25 mouse cellular contexts compared by ENCODE assay signal in the genomic region with DNA sequence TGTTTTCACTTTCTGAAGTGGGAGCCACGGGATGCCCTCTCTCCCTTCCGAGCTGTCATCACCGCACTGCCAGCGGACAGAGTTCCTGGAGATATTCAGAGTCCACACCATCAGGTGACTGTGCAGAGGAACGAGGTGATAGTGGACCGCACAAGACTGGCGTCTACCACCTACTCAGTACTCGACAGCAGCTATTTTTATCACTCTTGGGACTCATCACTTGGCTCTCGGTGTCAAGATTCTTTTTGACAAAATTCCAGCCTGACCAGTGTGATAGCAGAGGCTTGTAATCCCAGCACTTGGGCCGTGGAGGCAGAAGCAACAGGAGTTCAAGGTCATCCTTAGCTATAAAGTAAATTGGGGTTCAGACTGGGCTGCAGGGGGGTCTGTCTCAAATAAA. TPM values are rescaled to one million over a fixed set of nuclear protein-coding genes. Genes with fewer than 3 reads are reported as not detected.
DNase-seq lines count a peak whose midpoint lies in the region; ATAC-seq and TF ChIP-seq lines count a peak whose summit lies in the region.
"Had no signal": no experiment of that assay in that cellular context is flagged by ENCODE, and none has a peak within 500 bp of the region (broad histone marks: within the 10 kb centered on the region; RNA-seq: fewer than 3 reads in every experiment).

No protein-coding gene starts in this region.

- H3K9ac ChIP-seq in heart, embryonic 12.5 days = no peak overlapping the region
- no peak overlapping the region for H3K9ac ChIP-seq in heart, embryonic 15.5 days
- H3K9ac ChIP-seq: forebrain, embryonic 13.5 days; hindbrain, embryonic 13.5 days; intestine, embryonic 15.5 days; kidney, embryonic 15.5 days had no signal

- DNase-seq in gastrocnemius, adult 2 months = peak; percentile 36
- DNase-seq in gastrocnemius, postnatal 36 days = no peak
- no peak for DNase-seq in heart, postnatal 4 days
- DNase-seq in heart, postnatal 25 days (ENCODE audit: low spot score) = no peak
- peak; percentile 69 for DNase-seq in skeletal muscle tissue, adult 2 months (ENCODE audit: low read depth, low spot score)
- DNase-seq: adrenal gland, postnatal 10 days; adrenal gland, postnatal 36 days; B cell, adult 2 months; cerebellum, adult 18-20 months; cerebellum, adult 9-10 months; cerebellum, postnatal 14 days; kidney, adult 11 months; kidney, adult 8-10 months had no signal

- peaks cover 7% of the 10 kb centered on the region; the same call in 1 of the 2 replicates for H3K36me3 ChIP-seq in heart, embryonic 12.5 days
- H3K36me3 ChIP-seq in heart, embryonic 15.5 days = no peaks in the 10 kb centered on the region
- H3K36me3 ChIP-seq: G1E; hindbrain, embryonic 10.5 days; hindbrain, embryonic 13.5 days; intestine, embryonic 15.5 days; kidney, embryonic 15.5 days had no signal

- no peak for TF ChIP-seq CTCF in gastrocnemius, adult 2 months (IDR thresholded peaks at IDR 0.05)

- H3K27ac ChIP-seq in gastrocnemius, adult 2 months = peak overlapping the region; percentile 31
- H3K27ac ChIP-seq in heart, embryonic 12.5 days (ENCODE audit: poor library complexity, severe bottlenecking) = peak overlapping the region; percentile 65
- H3K27ac ChIP-seq in heart, embryonic 15.5 days = peak overlapping the region; percentile 51
- H3K27ac ChIP-seq: forebrain, embryonic 10.5 days; forebrain, embryonic 13.5 days; hindbrain, embryonic 10.5 days; hindbrain, embryonic 13.5 days; intestine, embryonic 15.5 days; kidney, embryonic 15.5 days had no signal

- peaks cover 67% of the 10 kb centered on the region for H3K4me1 ChIP-seq in heart, embryonic 12.5 days (replicated peaks)
- H3K4me1 ChIP-seq in heart, embryonic 15.5 days (replicated peaks) = peaks cover 33% of the 10 kb centered on the region

- 40% methylated on average over 10 of the region's 10 CpGs for WGBS in heart, embryonic 12.5 days
- 40% methylated on average over 10 of the region's 10 CpGs for WGBS in heart, embryonic 15.5 days

- intact Hi-C loops in gastrocnemius, adult 2 months (cut with DNase I) = no loop called here
- intact Hi-C loops in gastrocnemius, postnatal 36 days (cut with DNase I) = no loop called here
- intact Hi-C loops in heart, postnatal 25 days (cut with DNase I) = no loop called here

- no peak for ATAC-seq in heart, embryonic 12.5 days (ENCODE audit: insufficient number of reproducible peaks, low FRiP score)
- ATAC-seq in heart, embryonic 15.5 days (replicated peaks; ENCODE audit: insufficient number of reproducible peaks, insufficient read depth, low FRiP score, low read depth) = 0 out of 2 replicates have a peak, but pooled peaks have one; percentile 51
- ATAC-seq: forebrain, embryonic 13.5 days; forebrain, embryonic 16.5 days; hindbrain, embryonic 16.5 days; intestine, embryonic 15.5 days; Patski had no signal

- H3K4me3 ChIP-seq in gastrocnemius, adult 2 months = no peak overlapping the region
- H3K4me3 ChIP-seq in heart, embryonic 12.5 days = no peak overlapping the region
- H3K4me3 ChIP-seq in heart, embryonic 15.5 days = no peak overlapping the region
- H3K4me3 ChIP-seq: forebrain, embryonic 10.5 days; forebrain, embryonic 13.5 days; hindbrain, embryonic 10.5 days; hindbrain, embryonic 13.5 days; intestine, embryonic 15.5 days; kidney, embryonic 15.5 days had no signal

- H3K9me3 ChIP-seq in heart, embryonic 12.5 days (replicated peaks) = no peaks in the 10 kb centered on the region
- no peaks in the 10 kb centered on the region for H3K9me3 ChIP-seq in heart, embryonic 15.5 days (replicated peaks)
- H3K9me3 ChIP-seq: forebrain, embryonic 10.5 days; forebrain, embryonic 13.5 days; G1E; hindbrain, embryonic 10.5 days; hindbrain, embryonic 13.5 days; intestine, embryonic 15.5 days; kidney, embryonic 15.5 days had no signal

- H3K27me3 ChIP-seq in heart, embryonic 12.5 days (replicated peaks) = no peaks in the 10 kb centered on the region
- H3K27me3 ChIP-seq in heart, embryonic 15.5 days = no peaks in the 10 kb centered on the region
- H3K27me3 ChIP-seq: forebrain, embryonic 13.5 days; hindbrain, embryonic 13.5 days; intestine, embryonic 15.5 days; kidney, embryonic 15.5 days; Patski had no signal

- peak overlapping the region; percentile 33 for H3K4me2 ChIP-seq in heart, embryonic 12.5 days
- H3K4me2 ChIP-seq in heart, embryonic 15.5 days = peak overlapping the region; percentile 16; the same call in 1 of the 2 replicates
- H3K4me2 ChIP-seq: forebrain, embryonic 13.5 days; hindbrain, embryonic 13.5 days; intestine, embryonic 15.5 days; kidney, embryonic 15.5 days had no signal

RNA-seq across cellular contexts. Expression of gene Dkk3, which starts 9.7 kb away (rescaled TPM):
- 1 to 10 TPM; 2.1 to 2.4 TPM for total RNA-seq in gastrocnemius, adult 2 months (2021)
- 1 to 10 TPM; 1.6 to 2.5 TPM for total RNA-seq in gastrocnemius, postnatal 36 days (2021)
- 91.4 and 96.7 TPM in 2 replicates for polyA plus RNA-seq in heart, embryonic 12.5 days (2016; fragmentation: Nextera tagmentation; extraction: Ambion mirVana)
- 10 to 100 TPM; 82.6 to 87.6 TPM for total RNA-seq in heart, postnatal 4 days (2021)
- 75.1 and 88.2 TPM in 2 replicates for polyA plus RNA-seq in heart, embryonic 15.5 days (2015; fragmentation: Nextera tagmentation; extraction: Ambion mirVana)
- total RNA-seq in heart, postnatal 25 days (2021) = 10 to 100 TPM; 44.8 to 46.7 TPM
- polyA plus RNA-seq: G1E had no signal

Comparison
In these comparisons a context has a peak if more than half of its experiments do, and no peak if none do; other contexts are left out.
1. DNase-seq: peak in gastrocnemius, adult 2 months (single experiment) and skeletal muscle tissue, adult 2 months (single experiment); none in gastrocnemius, postnatal 36 days (0 of 2), heart, postnatal 4 days (single experiment) and heart, postnatal 25 days (single experiment).
2. RNA of gene Dkk3, which starts 9.7 kb away (total RNA-seq): 82.6 to 87.6 TPM in heart, postnatal 4 days and 44.8 to 46.7 TPM in heart, postnatal 25 days; 1.6 to 2.5 TPM in gastrocnemius, postnatal 36 days and 2.1 to 2.4 TPM in gastrocnemius, adult 2 months; every median in the first group is over 10 times any median in the second.
3. Peak in every context shown above with its lines, with median percentiles within 50 percentile points of each other: H3K27ac ChIP-seq.